Mouse (Mus musculus): Measurements from ENCODE around the gene Adamtsl1.

GRCm38 (mm10) chr4:86189853-86190252 is 675.9 kb downstream of the Adamtsl1 start:
- TF ChIP-seq CTCF (IDR thresholded peaks at IDR 0.05; ENCODE audit: control insufficient read depth, insufficient read depth, low read length) (no peak), POLR2A (IDR thresholded peaks at IDR 0.05; ENCODE audit: borderline replicate concordance, control insufficient read depth, low read depth, low read length) (no peak)

All from bone marrow, adult 2 months (tissue).